Mouse (Mus musculus) midbrain, embryonic 15.5 days (tissue): ENCODE data around the gene Vmn2r56. TPM values are rescaled to one million over a fixed set of nuclear protein-coding genes. Genes with fewer than 3 reads are reported as not detected.
"Not testable (repeated sequence)": the region's sequence is repeated elsewhere in the genome, so short reads cannot be mapped to it uniquely, and the experiment has no call there.

ENCODE experiments used
- ATAC-seq: fragments of 200-750 bp; cut with Nextera tagmentation; replicated peaks from 2 replicates; pipeline ENCODE4 v1.8.0; 2017; ENCODE audit warnings: moderate TSS enrichment
- H3K27ac ChIP-seq: fragments of 300-500 bp; sonication (generic); 2 replicates; pipeline ENCODE4 v1.5.1; 2015; ENCODE audit warnings: mild to moderate bottlenecking, inconsistent platforms
- H3K27me3 ChIP-seq: fragments of 300-500 bp; sonication (generic); replicated peaks from 2 replicates; pipeline ENCODE4 v1.6.1; 2015; ENCODE audit warnings: inconsistent platforms
- H3K36me3 ChIP-seq: fragments of 300-500 bp; sonication (generic); replicated peaks from 2 replicates; pipeline ENCODE4 v1.6.1; 2015; ENCODE audit warnings: inconsistent platforms
- H3K4me1 ChIP-seq: fragments of 300-500 bp; sonication (generic); 2 replicates; pipeline ENCODE4 v1.6.1; 2015; ENCODE audit warnings: inconsistent platforms
- H3K4me2 ChIP-seq: fragments of 300-500 bp; sonication (generic); 2 replicates; pipeline ENCODE4 v1.6.1; 2015; ENCODE audit warnings: inconsistent platforms, mild to moderate bottlenecking, moderate library complexity
- H3K4me3 ChIP-seq: fragments of 300-500 bp; sonication (generic); 2 replicates; pipeline ENCODE4 v1.5.1; 2015; ENCODE audit warnings: mild to moderate bottlenecking, inconsistent platforms
- H3K9ac ChIP-seq: fragments of 300-500 bp; sonication (generic); 2 replicates; pipeline ENCODE4 v1.6.1; 2015; ENCODE audit warnings: mild to moderate bottlenecking, inconsistent platforms
- H3K9me3 ChIP-seq: fragments of 300-500 bp; sonication (generic); 2 replicates; pipeline ENCODE4 v1.6.1; 2016; ENCODE audit warnings: inconsistent platforms
- WGBS: fragments of 180-500 bp; shearing (Covaris S2); methylation state at CpG from one replicate; pipeline ENCODE4 v1.1.7; 2015; ENCODE audit warnings: mixed read lengths; 5-methylcytosine and 5-hydroxymethylcytosine counted together
- polyA plus RNA-seq: library from polyadenylated mRNA; unstranded; fragments of >200 nt; fragmentation: Nextera tagmentation; extraction: Ambion mirVana; gene quantifications from 2 replicates; pipeline ENCODE4 v1.2.1, GENCODE M21; 2015

Gene Vmn2r56
- not detected in 2 replicates for polyA plus RNA-seq

- Histone ChIP-seq H3K27me3 (no peaks in the 10 kb centered on the region), H3K36me3 (no peaks in the 10 kb centered on the region), H3K4me3 (no peak within 1 kb of the TSS), H3K9me3 (0 out of 2 replicates have a peak, but pooled peaks cover 4% of the 10 kb centered on the region), H3K9ac (no peak within 1 kb of the TSS), H3K27ac (no peak within 1 kb of the TSS), H3K4me2 (no peak within 1 kb of the TSS), H3K4me1 (no peaks in the 10 kb centered on the region)
- WGBS: 41% methylated on average over 1 of the region's 1 CpGs
- ATAC-seq: no peak
Observed at GRCm38 (mm10) chr7:12734904-12735303, at the start of gene Vmn2r56. Vmn2r56 (minus strand) TSS chr7:12735004.

GRCm38 (mm10) chr7:12780151-12780830 lies 45.5 kb upstream of the Vmn2r56 start:
- H3K27me3 ChIP-seq: no peaks in the 10 kb centered on the region
- peak overlapping the region; percentile 75 for H3K9ac ChIP-seq
- under 1% methylated on average over 57 of the region's 57 CpGs for WGBS
- H3K9me3 ChIP-seq: no peaks in the 10 kb centered on the region
- H3K27ac ChIP-seq: peak overlapping the region; percentile 75
- H3K4me3 ChIP-seq: peak overlapping the region; percentile 61
- peaks cover 15% of the 10 kb centered on the region for H3K4me1 ChIP-seq
- ATAC-seq: peak; percentile 96
- H3K36me3 ChIP-seq: peaks cover 2% of the 10 kb centered on the region
- peak overlapping the region; percentile 83 for H3K4me2 ChIP-seq

- H3K9me3 ChIP-seq: no peaks in the 10 kb centered on the region
- 14% methylated on average over 10 of the region's 10 CpGs for WGBS
- peak overlapping the region; percentile 75 for H3K9ac ChIP-seq
- H3K27me3 ChIP-seq: no peaks in the 10 kb centered on the region
- H3K27ac ChIP-seq: 0 out of 2 replicates have a peak overlapping the region, but pooled peaks have one; percentile 75
- no peak for ATAC-seq
- H3K36me3 ChIP-seq: peaks cover 8% of the 10 kb centered on the region
- H3K4me3 ChIP-seq: peak overlapping the region; percentile 61
- H3K4me1 ChIP-seq: peaks cover 15% of the 10 kb centered on the region
- peak overlapping the region; percentile 83 for H3K4me2 ChIP-seq
Observed at GRCm38 (mm10) chr7:12779782-12780150, 45.0 kb upstream of the Vmn2r56 start.

GRCm38 (mm10) chr7:12779141-12779540 lies 44.3 kb upstream of the Vmn2r56 start:
- H3K9ac ChIP-seq: peak overlapping the region; percentile 75; the same call in 1 of the 2 replicates

GRCm38 (mm10) chr7:12774606-12775005 lies 39.8 kb upstream of the Vmn2r56 start:
- peaks cover 56% of the 10 kb centered on the region for H3K36me3 ChIP-seq
- whole genome bisulfite sequencing: 94% methylated on average over 1 of the region's 1 CpGs
- H3K4me1 ChIP-seq: peaks cover 10% of the 10 kb centered on the region
- H3K27me3 ChIP-seq: no peaks in the 10 kb centered on the region
- H3K9me3 ChIP-seq: no peaks in the 10 kb centered on the region
- H3K4me2 ChIP-seq: no peak overlapping the region
- no peak overlapping the region for H3K4me3 ChIP-seq
- no peak for ATAC-seq
- H3K9ac ChIP-seq: no peak overlapping the region
- no peak overlapping the region for H3K27ac ChIP-seq

More at GRCm38 (mm10) chr7:12779141-12779540, 44.3 kb upstream of the Vmn2r56 start:
- peak overlapping the region; percentile 61 for H3K4me3 ChIP-seq
- peaks cover 15% of the 10 kb centered on the region for H3K4me1 ChIP-seq
- peak overlapping the region; percentile 83 for H3K4me2 ChIP-seq
- 93% methylated on average over 5 of the region's 5 CpGs for WGBS
- no peak overlapping the region for H3K27ac ChIP-seq
- H3K36me3 ChIP-seq: peaks cover 14% of the 10 kb centered on the region
- H3K9me3 ChIP-seq: no peaks in the 10 kb centered on the region
- no peaks in the 10 kb centered on the region for H3K27me3 ChIP-seq
- ATAC-seq: no peak

- Histone ChIP-seq H3K4me1 (peaks cover 5% of the 10 kb centered on the region), H3K9ac (no peak overlapping the region), H3K27me3 (no peaks in the 10 kb centered on the region), H3K27ac (no peak overlapping the region), H3K4me2 (no peak overlapping the region), H3K9me3 (no peaks in the 10 kb centered on the region), H3K36me3 (peaks cover 61% of the 10 kb centered on the region), H3K4me3 (no peak overlapping the region)
- WGBS: 95% methylated on average over 9 of the region's 9 CpGs
- no peak for ATAC-seq
Observed at GRCm38 (mm10) chr7:12774111-12774510, 39.3 kb upstream of the Vmn2r56 start.

GRCm38 (mm10) chr7:12749431-12750198 lies 14.8 kb upstream of the Vmn2r56 start:
- no peaks in the 10 kb centered on the region for H3K4me1 ChIP-seq
- peak overlapping the region; percentile 23 for H3K4me3 ChIP-seq
- no peak overlapping the region; the same call in 1 of the 2 replicates for H3K27ac ChIP-seq
- WGBS: 71% methylated on average over 24 of the region's 24 CpGs
- no peak overlapping the region for H3K9ac ChIP-seq
- no peaks in the 10 kb centered on the region; the same call in 1 of the 2 replicates for H3K9me3 ChIP-seq
- H3K27me3 ChIP-seq: no peaks in the 10 kb centered on the region
- H3K4me2 ChIP-seq: peak overlapping the region; percentile 27
- H3K36me3 ChIP-seq: no peaks in the 10 kb centered on the region; the same call in 1 of the 2 replicates
- ATAC-seq: peak; percentile 88

- 93% methylated on average over 3 of the region's 3 CpGs for WGBS
- H3K9me3 ChIP-seq, H3K4me1 ChIP-seq, ATAC-seq, H3K27ac ChIP-seq, H3K4me2 ChIP-seq, H3K9ac ChIP-seq, H3K4me3 ChIP-seq, H3K36me3 ChIP-seq, H3K27me3 ChIP-seq: not testable (repeated sequence)
Observed at GRCm38 (mm10) chr7:12684903-12685302, 49.9 kb downstream of the Vmn2r56 start, which contains the start of gene Vmn2r55. Vmn2r55 (minus strand) TSS chr7:12685003.

- H3K9ac ChIP-seq, H3K27me3 ChIP-seq, H3K36me3 ChIP-seq, H3K9me3 ChIP-seq, H3K27ac ChIP-seq, ATAC-seq, H3K4me3 ChIP-seq, H3K4me1 ChIP-seq, H3K4me2 ChIP-seq: not testable (repeated sequence)
- 87% methylated on average over 3 of the region's 4 CpGs for WGBS
Observed at GRCm38 (mm10) chr7:12640219-12640618, 94.6 kb downstream of the Vmn2r56 start, which contains the start of gene Vmn2r54. Vmn2r54 (minus strand) TSS chr7:12640319.

Other genes starting within 250 kb of the Vmn2r56 start
- not detected in 2 replicates for gene 2900092C05Rik, start 222.5 kb downstream of the Vmn2r56 start, polyA plus RNA-seq
- gene Vmn2r53, start 126.2 kb downstream of the Vmn2r56 start, polyA plus RNA-seq: 0.01 TPM in 1 of 2 replicates, not detected in the other
- not detected in 2 replicates for gene Vmn2r54, start 94.7 kb downstream of the Vmn2r56 start, polyA plus RNA-seq
- gene Vmn2r55, start 50.0 kb downstream of the Vmn2r56 start, polyA plus RNA-seq: not detected in 2 replicates
- 35.3 and 35.4 TPM in 2 replicates for gene Zscan18, start 68.6 kb upstream of the Vmn2r56 start, polyA plus RNA-seq
- gene Zfp329, start 83.9 kb upstream of the Vmn2r56 start, polyA plus RNA-seq: 35.2 and 36.0 TPM in 2 replicates
- 28.3 and 30.8 TPM in 2 replicates for gene Zfp110, start 99.8 kb upstream of the Vmn2r56 start, polyA plus RNA-seq
- 8.6 and 9.4 TPM in 2 replicates for gene Zfp128, start 146.2 kb upstream of the Vmn2r56 start, polyA plus RNA-seq
- 11.8 and 12.8 TPM in 2 replicates for gene Zscan22, start 162.8 kb upstream of the Vmn2r56 start, polyA plus RNA-seq
- gene Rps5, start 187.3 kb upstream of the Vmn2r56 start, polyA plus RNA-seq: 567 and 593 TPM in 2 replicates
- 0.90 and 0.93 TPM in 2 replicates for gene Rnf225, start 192.4 kb upstream of the Vmn2r56 start, polyA plus RNA-seq
- gene Zfp324, start 230.8 kb upstream of the Vmn2r56 start, polyA plus RNA-seq: 17.1 and 17.7 TPM in 2 replicates
- gene Zfp446, start 242.8 kb upstream of the Vmn2r56 start, polyA plus RNA-seq: 14.2 and 16.4 TPM in 2 replicates